Mouse (Mus musculus): ENCODE measurements around the gene Slc12a3.

DNA sequence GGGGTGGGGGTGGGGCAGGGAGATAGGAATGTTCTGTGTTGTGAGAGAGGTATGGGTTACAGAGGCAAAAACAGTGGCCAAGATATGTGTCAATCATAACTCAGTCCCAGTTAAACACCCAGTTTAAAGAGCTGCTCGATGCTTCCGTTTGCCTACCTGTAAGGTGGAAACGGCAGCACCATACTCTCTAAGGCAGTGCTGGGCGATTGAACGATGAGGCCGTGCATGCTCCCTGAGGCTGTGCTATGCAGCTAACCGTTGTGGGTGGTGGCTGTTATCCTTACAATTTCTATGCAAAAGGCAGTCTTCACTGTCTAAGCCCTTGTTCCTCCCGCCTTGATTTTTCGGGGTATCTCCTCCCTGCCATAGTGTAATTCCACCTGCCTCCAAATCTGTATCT lies 50.7 kb downstream of the Slc12a3 start:
- TF ChIP-seq POLR2A (IDR thresholded peaks at IDR 0.05; ENCODE audit: low read depth, low read length) (no peak), CTCF (IDR thresholded peaks at IDR 0.05; ENCODE audit: extremely low read depth, insufficient read length, insufficient replicate concordance, low read depth, low read length) (no peak)
